Mouse (Mus musculus) induced T-regulatory cell, adult 2 months (primary cell): ENCODE data around the gene Zc2hc1c.
A peak's percentile ranks its signal among the peaks of the same experiment; 100 is the strongest.

ENCODE experiments used
- DNase-seq: peaks from one replicate; pipeline ENCODE4 v3.0.0-alpha.2; 2012; ENCODE audit warnings: low read depth

The Zc2hc1c gene

GRCm38 (mm10) chr12:85339243-85339729, 50.9 kb downstream of the Zc2hc1c start, which contains the start of gene Nek9:
Nek9 (minus strand) TSS chr12:85339362.
- DNase-seq, result peak; percentile 98

- DNase-seq, result peak; percentile 66
These were observed 51.6 kb downstream of the Zc2hc1c start for GRCm38 (mm10) chr12:85339947-85340346.

DNA sequence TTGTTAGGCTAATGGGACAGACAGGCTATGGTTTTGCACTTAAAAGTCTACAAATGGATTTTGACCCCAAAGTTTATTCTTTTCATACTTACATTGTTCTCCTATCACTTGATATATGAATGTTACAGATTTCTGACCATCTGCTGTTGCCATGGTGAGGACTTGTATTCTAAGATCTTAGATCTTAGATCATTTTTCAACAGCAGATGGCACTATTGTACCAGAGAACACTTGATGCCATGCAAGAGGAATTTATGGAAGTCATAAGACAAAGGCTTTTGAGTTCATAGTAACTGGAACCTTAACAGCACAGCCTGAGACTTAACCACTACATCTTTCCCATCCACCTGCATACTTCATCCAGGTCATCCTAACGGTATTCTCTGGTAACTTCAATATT, 52.7 kb downstream of the Zc2hc1c start:
- peak; percentile 91 for DNase-seq

GRCm38 (mm10) chr12:85342310-85342709, 53.9 kb downstream of the Zc2hc1c start:
- no peak for DNase-seq

GRCm38 (mm10) chr12:85344252-85344651, 55.9 kb downstream of the Zc2hc1c start:
- no peak for DNase-seq

DNA sequence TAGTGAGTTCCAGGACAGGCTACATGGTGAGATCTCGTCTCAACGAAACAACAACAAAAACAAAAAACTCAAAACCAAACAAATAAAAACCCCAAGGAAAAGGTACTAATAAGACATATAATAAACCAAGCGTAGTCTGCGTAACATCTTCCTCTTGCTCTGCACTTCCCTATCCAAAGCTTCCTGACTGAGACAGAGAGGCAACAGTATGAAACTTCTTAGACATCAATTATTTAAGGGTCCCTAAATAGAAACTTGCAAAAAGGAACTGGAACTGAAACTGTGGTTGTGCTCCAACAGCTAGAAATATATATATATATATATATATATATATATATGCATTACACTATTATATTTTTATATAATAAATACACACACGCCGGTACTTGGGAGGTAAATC, 57.2 kb downstream of the Zc2hc1c start:
- DNase-seq, result no peak

- DNase-seq, result peak; percentile 87
These were observed 58.0 kb downstream of the Zc2hc1c start for GRCm38 (mm10) chr12:85346374-85346773.

DNA sequence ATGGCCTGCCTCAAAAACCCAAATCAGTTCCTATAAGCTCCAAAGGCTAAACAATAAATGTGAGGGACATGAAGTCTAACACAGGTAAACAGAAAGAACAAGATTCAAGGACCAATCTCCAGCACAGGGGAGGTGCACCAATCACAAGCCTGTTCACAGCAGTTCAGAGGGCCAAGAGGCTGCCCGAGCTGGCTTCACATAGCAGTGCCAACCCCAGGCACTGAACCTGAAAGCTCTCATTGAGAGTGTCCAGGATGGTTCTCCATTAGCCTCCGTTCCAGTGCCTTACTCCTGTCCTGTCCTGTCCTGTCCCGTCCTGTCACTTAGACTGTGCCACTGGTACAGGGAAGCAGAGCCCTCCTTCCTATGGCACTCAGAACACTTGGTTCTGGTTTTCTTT, 58.8 kb downstream of the Zc2hc1c start:
- no peak for DNase-seq

GRCm38 (mm10) chr12:85348338-85348737, 59.9 kb downstream of the Zc2hc1c start:
- no peak for DNase-seq
